Mouse (Mus musculus): Measurements from ENCODE around the gene Kif18b.

Gene Kif18b

DNA sequence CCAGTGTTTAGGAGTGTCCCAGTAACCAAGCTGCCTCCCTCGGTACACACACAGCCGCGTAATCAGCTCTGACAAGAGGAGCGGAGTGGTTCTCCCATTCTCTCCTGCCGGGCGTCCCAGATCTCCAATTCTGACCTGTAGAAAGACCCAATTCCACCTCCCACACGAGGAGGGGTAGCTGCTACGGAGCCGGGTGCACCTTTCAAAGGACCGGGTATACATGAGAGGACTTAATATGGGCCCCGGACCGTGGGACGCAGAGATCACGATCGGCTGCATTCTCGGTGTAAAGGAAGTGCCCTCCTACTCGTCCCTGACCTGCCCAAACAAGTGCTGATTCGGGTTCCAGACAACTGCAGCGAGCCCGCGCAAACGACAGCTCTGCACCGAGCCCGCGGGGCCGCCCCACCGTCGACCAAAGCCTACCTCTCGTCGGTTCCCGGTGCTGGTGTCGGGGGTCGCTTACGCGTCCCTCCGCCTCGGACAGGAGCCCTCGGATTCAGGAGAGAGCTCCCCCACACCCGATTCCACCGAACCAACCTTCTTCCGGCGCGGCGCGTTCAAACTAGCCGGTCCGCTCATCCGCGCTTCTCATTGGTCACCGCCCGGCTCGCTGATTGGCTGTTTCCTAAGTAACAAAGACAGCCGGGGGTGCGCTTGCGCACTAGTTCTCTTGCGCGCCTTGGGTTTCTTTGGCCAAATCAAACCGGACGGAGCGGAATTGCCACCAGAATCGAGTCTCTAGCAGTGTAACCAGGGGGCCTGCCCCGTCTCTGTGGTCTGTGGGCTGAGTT, at the start of gene Kif18b:
Gene Kif18b, minus strand, starts transcription at position 568 of the 794 bp plus-strand sequence.
- DNase-seq (ENCODE audit: low spot score): peak; percentile 88

DNA sequence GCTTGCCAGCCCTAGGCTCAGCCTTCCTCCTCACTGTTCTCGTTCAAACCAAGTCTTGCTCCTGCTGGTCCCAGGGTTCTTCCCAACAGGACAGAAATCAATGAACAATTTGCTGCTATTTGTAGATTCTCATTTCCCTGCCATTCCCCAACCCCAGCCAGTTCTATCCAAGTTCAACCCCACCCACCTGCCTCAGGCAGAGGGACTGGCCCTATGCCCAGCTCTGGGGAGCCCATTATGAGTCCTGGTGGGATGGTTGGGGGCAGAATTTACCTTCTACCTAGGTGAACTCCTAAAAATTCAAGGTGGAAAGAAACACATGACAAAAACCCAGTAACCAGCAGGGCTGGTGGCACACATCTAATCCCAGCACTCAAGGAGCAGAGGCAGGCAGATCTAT, 47.4 kb upstream of the Kif18b start:
- no peak for DNase-seq (ENCODE audit: low spot score)

DNA sequence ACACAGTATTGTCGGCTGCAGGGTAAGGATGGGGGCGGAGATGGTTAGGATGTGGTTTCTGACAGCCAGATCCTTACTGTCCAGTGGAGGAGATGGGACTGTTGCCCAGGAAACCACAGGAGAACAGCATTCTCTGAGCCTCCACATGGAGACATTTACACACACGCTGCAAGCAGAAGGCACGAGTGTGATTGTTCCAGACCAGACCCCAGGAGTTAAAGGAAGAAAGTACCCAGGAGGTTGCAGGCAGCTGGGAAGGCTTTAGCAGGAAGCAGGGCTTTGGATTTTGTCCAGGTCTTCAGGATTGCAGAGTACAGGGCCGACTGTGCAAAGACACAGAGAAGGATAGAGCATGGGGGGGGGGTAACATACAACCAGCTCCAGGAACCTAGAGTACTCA, 46.7 kb upstream of the Kif18b start:
- no peak for DNase-seq (ENCODE audit: low spot score)

DNA sequence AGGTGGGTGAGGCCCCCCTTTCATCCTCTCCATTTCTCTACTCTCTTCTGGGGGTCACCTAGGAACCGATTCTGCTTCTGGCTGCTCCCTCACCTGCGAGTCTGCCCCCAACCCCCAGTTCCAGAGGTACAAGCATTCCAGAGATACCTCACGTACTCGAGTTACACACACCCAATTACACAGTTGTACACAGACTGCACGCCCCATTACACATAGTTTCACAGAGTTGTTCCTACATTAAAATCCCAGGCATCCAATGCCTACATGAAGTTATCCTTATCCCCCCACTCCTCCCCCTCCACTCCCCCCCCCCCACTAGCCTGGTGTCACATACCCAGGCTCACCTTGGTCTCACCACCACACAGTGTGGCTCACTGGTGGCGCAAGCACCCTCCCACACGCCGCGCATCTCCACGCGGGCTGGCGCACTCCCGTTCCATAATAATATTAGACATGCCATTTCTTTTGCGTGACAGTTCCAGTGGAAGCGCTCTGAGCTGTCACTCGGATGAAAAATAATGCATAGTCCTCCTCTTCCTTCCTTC, 39.7 kb upstream of the Kif18b start:
- no peak for DNase-seq (ENCODE audit: low spot score)

DNA sequence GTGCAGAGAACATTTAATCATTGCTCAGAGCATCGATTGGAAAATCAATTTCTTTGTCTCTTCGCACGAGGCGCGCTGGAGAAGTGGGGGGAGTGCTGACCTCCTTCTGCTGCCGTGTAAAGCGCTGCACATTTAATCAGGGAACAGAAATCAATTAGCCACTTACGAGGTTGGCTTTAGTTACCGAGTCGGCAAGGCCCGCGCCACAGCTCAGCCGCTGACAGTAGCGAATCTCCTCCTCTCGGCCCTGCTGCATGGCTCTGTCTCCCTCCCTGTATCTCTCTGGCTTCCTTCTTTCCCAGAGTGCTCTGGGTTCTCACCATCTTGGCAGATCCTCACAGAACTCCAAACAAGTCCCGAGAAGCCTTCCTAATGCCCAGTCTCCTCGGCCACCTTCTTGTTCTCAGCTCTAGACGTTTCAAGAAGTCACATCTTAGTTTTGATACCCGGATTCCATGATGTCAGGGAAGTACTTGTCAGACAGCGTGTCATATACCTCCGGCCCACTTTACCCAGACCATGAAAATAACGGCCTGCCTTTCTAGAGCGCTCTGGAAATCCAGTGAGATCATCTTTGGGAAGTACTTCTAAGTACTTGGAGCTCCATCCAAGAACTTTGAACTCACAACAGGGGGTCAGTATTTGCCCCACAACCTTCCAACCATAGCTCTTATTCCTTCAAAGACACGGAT, 39.1 kb upstream of the Kif18b start:
- no peak for DNase-seq (ENCODE audit: low spot score)

DNA sequence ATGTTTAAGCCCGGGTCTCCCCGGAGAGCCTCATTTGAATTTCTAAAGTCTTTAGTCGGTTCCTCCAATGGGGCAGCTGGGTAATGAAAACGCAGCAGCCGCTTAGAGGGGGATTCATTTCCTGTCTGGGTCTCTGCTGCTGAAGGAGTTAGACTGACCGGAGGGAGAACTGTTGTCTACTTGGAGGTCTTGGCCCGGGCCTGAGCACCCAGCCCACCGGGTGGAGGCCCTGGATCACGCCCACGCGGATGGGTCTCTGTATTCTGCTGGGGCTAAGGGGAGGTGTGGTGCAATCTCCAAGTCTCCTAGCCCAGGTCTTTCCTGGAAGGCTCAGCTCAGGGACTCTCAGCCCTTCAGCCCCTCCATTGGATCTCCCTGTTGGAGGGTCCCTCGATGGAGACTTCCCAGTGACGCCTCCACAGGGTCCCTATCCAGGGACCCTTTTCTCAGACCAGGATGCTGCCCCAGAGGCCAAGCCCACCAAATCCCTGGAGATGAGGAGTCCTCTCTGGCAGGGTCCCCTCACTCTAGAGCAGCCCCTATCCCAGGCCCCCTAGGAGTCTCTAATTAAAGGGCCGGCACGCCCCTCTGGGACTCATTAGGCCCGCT, 38.4 kb upstream of the Kif18b start:
- DNase-seq (ENCODE audit: low spot score): no peak

DNA sequence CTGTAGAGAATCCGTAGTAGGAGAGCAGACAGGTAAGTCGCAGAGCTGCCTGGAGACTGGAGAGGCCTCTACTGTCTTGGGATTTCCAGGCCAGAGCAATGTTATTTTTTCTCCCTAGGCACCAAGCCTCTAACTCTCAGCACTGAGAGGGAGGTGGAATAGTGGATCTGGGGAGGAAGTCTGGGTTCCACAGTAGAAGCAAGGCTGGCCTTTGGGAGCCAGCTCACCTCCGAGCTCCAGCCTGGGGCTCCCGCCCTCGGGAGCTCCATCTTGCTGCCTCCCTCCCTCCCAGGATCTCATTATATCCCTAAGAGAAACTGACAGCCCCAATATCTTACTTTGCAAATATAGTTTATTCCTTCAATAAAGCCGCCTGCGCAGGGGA, 37.9 kb upstream of the Kif18b start:
- no peak for DNase-seq (ENCODE audit: low spot score)

DNA sequence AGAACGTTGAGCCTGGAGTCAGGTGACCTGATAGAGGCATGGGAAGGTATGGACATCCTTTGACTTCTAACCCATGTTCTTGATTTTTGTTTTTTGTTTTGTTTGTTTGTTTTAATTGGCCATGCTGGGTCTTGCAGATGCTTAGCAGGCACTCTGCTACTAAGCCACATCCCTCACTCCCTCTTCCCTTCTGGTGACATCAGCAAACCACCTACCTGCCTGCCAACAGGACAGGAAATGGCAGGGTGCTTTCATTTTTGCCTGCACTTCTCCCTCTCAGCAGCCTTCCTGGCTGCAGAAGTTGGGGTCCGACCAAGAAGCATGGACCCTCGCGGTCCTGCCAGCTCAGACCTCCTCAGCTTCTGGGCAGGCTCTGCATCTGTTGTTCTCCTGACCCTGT, 36.2 kb upstream of the Kif18b start:
- no peak for DNase-seq (ENCODE audit: low spot score)

DNA sequence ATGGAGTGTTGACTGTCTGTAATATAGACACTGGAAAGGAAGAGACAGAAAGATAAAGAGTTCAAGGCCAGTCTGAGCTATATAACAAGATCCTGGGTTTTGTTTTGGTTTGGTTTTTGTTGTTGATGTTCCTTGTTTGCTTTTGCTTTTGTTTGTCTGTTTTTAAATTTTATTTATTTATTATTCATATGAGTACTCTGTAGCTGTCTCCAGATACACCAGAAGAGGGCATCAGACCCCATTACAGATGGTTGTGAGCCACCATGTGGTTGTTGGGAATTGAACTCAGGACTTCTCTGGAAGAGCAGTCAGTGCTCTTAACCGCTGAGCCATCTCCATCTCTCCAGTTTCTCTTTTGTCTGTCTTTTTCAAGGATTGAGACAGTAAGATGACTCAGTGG, 33.9 kb upstream of the Kif18b start:
- no peak for DNase-seq (ENCODE audit: low spot score)

DNA sequence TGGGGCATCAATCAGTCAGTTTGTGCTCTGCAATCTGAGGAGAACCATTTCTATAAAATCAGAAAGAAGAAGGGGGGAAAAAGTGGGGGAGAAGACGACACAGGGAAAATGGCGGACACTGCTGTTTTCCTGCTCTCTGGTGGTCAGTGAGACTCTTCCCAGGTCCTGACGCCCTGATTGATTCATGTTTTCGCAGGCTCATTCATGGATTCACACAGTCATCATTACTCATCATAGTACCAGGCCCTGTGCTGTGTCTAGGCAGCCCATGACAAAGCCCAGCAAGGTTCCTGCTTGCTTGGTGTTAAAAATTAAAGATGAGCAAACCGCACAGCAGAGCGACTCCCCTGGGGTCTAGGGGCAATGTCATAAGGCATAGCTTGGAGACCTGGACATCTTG, 33.5 kb upstream of the Kif18b start:
- no peak for DNase-seq (ENCODE audit: low spot score)

DNA sequence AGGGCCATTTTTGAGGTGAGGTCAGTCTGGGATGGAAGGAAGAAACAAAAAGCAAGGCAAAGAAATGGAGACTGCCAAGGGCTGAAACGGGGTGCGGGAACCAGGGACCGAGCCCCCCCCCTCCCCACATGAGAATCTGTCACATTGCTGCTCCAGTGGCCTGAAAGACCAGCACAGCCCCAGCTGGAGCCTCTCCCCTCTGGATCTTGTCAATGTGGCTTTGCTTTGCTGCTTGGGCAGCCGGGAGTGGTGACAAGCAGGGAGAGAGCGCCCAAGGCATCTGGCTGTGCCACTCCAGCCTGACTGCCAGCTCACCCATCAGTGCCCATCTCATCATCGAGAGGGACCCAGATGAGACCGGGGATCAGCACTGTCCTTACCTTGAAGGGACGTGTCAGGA, 32.8 kb upstream of the Kif18b start:
- no peak for DNase-seq (ENCODE audit: low spot score)

DNA sequence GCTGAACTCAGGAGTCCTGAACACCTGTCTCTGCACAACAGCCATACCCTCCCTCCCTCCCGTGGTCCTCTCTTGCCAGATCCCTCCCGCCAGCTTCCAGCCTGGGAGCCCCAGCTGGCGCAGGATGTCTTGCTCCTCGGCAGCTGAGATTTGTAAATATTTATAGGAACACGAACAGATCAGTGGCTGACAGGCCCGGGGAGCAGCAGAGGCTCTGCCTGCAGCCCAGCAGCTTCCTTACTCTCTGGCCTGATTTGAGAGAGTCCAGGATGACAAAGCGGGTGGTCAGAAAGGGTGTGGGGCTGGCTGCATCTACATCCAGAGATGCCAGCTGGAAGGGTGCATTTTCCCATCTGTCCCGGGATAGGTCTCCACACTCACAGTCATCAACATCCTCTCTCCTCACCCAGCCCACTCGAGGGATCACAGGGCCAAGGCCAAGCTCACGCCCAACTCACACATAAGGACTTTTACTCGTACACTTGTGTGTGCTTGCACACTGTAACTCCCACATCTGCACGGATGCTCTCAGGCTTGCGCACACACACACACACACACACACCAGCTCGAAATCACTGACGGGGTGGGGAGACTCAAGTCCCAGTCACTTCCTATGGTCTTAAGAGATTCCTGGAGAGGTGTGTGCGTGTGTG, 32.2 kb upstream of the Kif18b start:
- no peak for DNase-seq (ENCODE audit: low spot score)

DNA sequence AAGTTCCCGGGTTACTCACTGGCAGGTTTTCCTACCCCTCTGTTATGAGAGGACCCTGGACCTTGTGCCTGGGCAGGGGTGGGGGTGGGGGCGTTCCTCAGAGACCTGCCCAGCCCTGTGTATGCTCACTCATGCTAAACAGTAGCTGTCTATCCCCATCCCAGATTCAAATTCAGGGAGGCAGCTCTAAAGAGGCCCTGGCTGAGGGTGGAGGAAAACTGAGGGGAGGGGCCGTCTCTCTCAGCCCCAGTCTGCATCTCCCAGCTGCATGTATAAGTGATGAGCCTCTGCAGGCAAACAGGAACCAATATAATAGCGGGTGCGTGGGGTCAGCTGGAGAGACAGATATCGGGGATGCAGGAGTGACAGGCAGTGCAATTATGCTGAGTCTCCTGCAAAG, 28.0 kb upstream of the Kif18b start:
- no peak for DNase-seq (ENCODE audit: low spot score)

DNA sequence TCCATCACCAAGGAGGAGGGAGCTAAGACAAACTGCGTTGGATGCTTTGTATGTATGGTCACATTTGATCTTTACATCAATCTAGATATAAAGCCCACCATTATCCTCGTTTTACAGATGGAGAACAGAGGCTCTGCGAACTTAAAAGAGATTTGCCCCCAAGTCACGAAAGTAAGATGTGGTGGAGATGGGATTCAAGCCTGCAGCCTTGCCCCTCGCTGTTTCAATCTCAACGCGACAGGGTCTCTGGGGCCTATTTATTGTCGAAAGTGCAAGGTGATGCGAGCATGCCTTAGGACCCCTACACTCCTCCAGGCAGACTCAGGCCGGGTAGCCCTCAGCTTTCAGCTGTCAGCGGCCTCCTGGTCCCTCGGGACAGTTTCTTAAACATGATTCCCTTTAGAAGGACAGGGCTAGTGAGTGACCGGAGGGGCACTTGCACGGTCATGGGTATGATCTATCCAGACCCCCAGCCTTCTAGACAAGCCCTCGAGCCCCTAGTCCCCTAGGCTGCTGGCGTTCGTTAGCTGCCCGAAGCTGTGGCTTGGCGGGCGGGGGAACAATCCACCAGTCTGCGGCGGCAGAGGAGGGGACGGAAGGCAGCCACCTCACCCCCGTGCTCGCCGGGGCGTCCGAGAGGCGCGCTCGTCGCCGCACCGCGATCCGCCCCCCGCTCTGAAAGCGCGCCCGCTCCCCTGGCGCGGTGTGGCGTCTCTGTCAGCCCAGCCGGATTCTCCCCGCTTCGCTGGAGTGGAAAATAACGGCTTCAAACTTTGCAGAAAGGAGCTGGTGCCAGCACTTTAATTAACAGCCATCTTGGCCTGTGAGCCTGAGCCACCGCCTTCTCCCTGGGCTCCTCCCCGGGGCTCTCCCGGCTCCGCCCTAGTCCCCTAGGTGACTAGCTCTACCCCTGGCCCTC, 23.4 kb upstream of the Kif18b start:
- DNase-seq (ENCODE audit: low spot score): no peak

DNA sequence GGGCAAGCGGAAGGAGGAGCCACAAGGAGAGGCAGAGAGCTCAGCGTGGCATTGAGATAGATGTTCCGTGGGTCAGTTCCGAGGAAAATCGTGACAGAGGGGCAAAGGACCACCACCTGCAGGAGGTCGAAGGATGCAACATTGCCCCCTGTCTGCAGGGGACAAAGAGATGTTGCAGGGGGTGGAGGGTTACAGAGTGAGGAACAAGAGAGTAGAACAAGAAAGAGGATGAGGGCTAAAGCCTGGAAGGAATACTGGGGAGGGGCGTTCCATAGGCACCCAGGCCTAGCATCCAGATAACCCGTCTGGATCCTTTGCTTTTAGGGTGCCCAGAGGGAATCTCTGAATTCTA, 22.0 kb upstream of the Kif18b start:
- no peak for DNase-seq (ENCODE audit: low spot score)

DNA sequence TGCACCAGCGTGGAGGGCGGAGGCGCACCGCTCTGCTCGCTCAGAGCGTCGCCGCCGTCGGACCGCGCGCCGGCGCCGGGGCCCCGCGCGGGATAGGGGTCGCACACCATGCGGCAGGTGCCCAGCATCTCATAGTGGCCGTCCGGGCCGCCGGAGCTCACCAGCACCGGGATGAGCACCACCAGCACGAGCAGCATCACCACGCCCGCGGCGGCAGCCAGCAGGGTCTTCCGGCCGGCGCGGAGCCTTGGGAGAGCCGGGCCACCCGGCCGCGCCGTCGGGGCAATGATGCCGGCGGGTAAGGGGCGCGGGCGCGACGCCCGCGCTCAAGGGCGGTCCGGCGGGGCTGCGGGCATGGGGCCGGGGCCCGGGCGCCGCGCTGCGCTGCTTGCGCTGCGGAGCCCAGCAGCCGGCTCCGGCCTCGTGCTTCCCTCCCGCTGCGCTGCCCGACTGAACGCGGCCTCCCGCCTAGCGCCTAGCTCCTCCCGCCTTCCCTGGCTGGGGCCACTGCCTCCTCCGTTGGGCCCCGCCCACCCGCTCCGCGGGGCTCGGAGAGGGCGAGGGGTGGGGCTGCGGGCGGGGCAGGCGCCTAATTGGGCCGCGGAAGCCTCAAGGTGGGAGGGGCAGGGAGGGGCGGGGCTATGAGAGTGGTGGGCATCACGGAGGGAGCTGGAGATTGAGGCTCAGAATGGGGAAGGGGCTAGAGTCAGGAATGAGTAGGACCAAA, 21.5 kb upstream of the Kif18b start, which contains the start of gene C1ql1:
Gene C1ql1, minus strand, starts transcription at position 424 of the 727 bp plus-strand sequence.
- peak; percentile 56 for DNase-seq (ENCODE audit: low spot score)

DNA sequence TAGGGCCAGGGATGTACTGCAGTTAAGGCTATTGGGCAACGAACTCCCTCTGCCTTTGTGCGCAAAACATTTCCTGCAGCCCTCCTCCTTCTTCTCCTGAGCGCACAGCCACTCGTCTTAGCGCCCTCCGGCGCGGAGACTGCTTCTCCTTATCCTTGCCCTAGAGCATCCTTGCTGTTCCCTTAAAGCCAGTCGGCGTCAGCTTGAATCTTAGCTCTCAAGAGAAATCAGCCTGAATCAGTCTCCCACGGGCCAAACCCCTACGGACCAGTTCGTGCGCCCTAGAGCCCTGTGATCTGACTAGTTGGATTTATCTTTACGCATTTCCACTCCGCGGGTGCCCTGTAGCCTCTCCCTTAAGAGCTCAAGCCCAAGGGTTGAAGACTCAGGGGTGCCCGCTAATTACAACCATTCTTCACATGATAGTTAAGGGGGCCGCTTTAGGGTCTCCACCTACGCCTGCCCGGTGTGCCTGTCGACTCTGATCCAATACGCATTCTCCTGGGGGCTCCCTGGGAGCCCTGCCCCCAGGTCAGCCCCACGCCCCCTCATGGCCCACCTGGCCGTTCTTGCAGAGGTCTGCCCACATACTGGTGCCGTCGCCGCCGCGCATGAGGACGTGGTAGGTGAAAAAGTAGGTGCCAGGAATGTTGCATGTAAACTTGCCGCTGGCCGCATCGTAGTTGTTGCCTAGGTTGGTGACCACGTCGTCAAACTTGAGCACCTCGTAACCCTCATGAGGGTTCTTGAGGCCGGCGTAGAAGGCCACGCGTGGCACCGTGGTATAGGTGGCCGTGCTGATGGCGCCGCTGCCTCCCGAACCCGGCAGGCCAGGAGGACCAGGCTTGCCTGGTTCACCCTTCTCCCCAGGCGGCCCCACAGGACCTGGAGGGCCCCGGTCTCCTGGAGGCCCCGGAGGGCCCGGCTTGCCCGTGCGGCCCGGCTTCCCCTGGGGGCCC, 20.7 kb upstream of the Kif18b start:
- DNase-seq (ENCODE audit: low spot score): no peak

DNA sequence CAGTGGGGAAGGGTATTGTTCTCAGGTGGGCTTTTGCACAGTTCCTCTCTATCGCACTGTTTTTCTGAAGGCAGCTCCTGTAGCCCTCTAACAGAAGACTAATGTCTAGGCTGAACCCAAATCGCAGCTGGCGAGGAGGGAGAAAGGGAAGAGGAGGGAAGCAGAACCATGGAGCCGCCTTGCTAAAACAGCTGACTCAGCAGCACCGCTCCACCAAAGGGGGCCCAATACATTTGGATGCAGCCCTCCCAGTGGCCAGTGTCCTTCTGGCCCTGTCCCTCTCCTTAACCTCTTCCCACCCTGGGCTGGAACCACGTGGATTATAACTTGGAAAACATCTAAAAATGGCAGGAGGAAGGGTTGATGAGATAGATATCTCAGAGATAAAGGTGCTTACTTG, 16.3 kb upstream of the Kif18b start:
- DNase-seq (ENCODE audit: low spot score): no peak

DNA sequence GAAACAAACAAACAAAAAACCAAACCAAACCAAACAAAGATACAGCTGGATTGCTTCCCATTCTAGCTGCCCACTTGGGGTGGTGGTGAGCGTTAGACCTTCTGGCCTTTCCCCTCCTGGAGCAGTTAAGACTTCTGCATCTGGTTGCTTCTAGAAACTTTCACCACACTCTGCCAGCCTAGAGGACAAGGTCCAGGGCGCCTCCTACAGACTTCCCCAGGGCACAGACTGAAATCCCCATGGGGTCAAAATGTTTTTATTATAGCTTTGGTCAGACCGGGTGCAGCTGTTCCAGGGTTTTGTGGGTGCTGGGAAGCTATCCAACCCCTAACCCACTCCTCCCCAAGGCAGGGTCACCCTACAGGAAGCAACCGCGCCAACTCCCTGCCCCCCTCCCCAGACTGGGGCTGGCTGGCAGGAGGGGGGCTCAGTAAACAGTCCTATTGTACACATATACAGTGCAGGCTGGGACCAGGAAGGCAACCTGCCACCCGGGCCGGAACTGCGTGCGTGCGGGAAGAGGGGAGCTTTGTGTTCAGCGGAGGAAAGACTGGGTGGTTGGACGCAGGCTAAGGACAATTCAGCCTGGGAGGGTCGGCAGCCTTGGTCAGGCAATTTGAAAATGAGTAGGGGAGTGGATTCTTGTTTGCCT, 14.2 kb upstream of the Kif18b start:
- DNase-seq (ENCODE audit: low spot score): no peak
